In genomic region chr11:74391899-74392298, GRCm38 (mm10) we compare ENCODE assay signal across 31 mouse cellular contexts. TPM values are rescaled to one million over a fixed set of nuclear protein-coding genes. Genes with fewer than 3 reads are reported as not detected.
DNase-seq lines count a peak whose midpoint lies in the region; ATAC-seq and TF ChIP-seq lines count a peak whose summit lies in the region.
"Had no signal": no experiment of that assay in that cellular context is flagged by ENCODE, and none has a peak within 500 bp of the region (broad histone marks: within the 10 kb centered on the region; RNA-seq: fewer than 3 reads in every experiment).

No protein-coding gene starts in this region.

- no peaks in the 10 kb centered on the region for H3K9me3 ChIP-seq in liver, postnatal 0 days (ENCODE audit: low read length)
- no peaks in the 10 kb centered on the region for H3K9me3 ChIP-seq in intestine, embryonic 16.5 days (ENCODE audit: control insufficient read depth, low read length)
- H3K9me3 ChIP-seq: embryonic facial prominence, embryonic 13.5 days; embryonic facial prominence, embryonic 15.5 days; forebrain, embryonic 10.5 days; forebrain, embryonic 12.5 days had no signal

- H3K27ac ChIP-seq in layer of hippocampus, adult 2 months, result no peak overlapping the region
- H3K27ac ChIP-seq in liver, postnatal 0 days (ENCODE audit: low read depth), result no peak overlapping the region
- no peak overlapping the region for H3K27ac ChIP-seq in intestine, embryonic 16.5 days (ENCODE audit: low read length)
- H3K27ac ChIP-seq: embryonic facial prominence, embryonic 13.5 days; embryonic facial prominence, embryonic 15.5 days; forebrain, embryonic 10.5 days; forebrain, embryonic 12.5 days had no signal

- no peak for TF ChIP-seq EP300 in liver, postnatal 0 days (IDR thresholded peaks at IDR 0.05; ENCODE audit: low read depth)

- 0 out of 2 replicates have a peak, but pooled peaks cover 3% of the 10 kb centered on the region for H3K36me3 ChIP-seq in splenic B cell, adult 2 months (ENCODE audit: control insufficient read depth, insufficient read depth, low read length, poor library complexity, severe bottlenecking)
- no peaks in the 10 kb centered on the region for H3K36me3 ChIP-seq in liver, postnatal 0 days (replicated peaks; ENCODE audit: insufficient read depth, low read length)
- no peaks in the 10 kb centered on the region for H3K36me3 ChIP-seq in intestine, embryonic 16.5 days (ENCODE audit: control insufficient read depth, insufficient read depth, low read length)
- H3K36me3 ChIP-seq: embryonic facial prominence, embryonic 13.5 days; embryonic facial prominence, embryonic 15.5 days; forebrain, embryonic 10.5 days; forebrain, embryonic 12.5 days had no signal

- H3K4me2 ChIP-seq in liver, postnatal 0 days (ENCODE audit: low read depth, low read length), result no peak overlapping the region
- no peak overlapping the region for H3K4me2 ChIP-seq in intestine, embryonic 16.5 days (ENCODE audit: low read depth, low read length)
- H3K4me2 ChIP-seq: embryonic facial prominence, embryonic 13.5 days; embryonic facial prominence, embryonic 15.5 days; forebrain, embryonic 12.5 days had no signal

- H3K9ac ChIP-seq in liver, postnatal 0 days (replicated peaks), result no peak overlapping the region
- no peak overlapping the region for H3K9ac ChIP-seq in intestine, embryonic 16.5 days (ENCODE audit: low read depth, low read length)
- H3K9ac ChIP-seq: embryonic facial prominence, embryonic 13.5 days; embryonic facial prominence, embryonic 15.5 days; forebrain, embryonic 12.5 days had no signal

- H3K4me3 ChIP-seq in layer of hippocampus, adult 2 months, result no peak overlapping the region
- H3K4me3 ChIP-seq in liver, postnatal 0 days (ENCODE audit: low read depth, low read length), result no peak overlapping the region
- no peak overlapping the region for H3K4me3 ChIP-seq in intestine, embryonic 16.5 days (ENCODE audit: low read length)
- H3K4me3 ChIP-seq: embryonic facial prominence, embryonic 13.5 days; embryonic facial prominence, embryonic 15.5 days; erythroblast, embryonic 14.5 days; forebrain, embryonic 10.5 days; forebrain, embryonic 12.5 days had no signal

- H3K4me1 ChIP-seq in liver, postnatal 0 days (ENCODE audit: insufficient read depth), result 0 out of 2 replicates have a peak, but pooled peaks cover 2% of the 10 kb centered on the region
- H3K4me1 ChIP-seq in intestine, embryonic 16.5 days (ENCODE audit: control insufficient read depth, insufficient read depth, low read length), result 0 out of 2 replicates have a peak, but pooled peaks cover 4% of the 10 kb centered on the region
- H3K4me1 ChIP-seq: embryonic facial prominence, embryonic 13.5 days; embryonic facial prominence, embryonic 15.5 days had no signal

- TF ChIP-seq CTCF in layer of hippocampus, adult 2 months (conservative IDR thresholded peaks at IDR 0.05), result peak; percentile 35
- TF ChIP-seq CTCF in liver, postnatal 0 days (IDR thresholded peaks at IDR 0.05; ENCODE audit: low read depth), result no peak

- no peaks in the 10 kb centered on the region for H3K27me3 ChIP-seq in splenic B cell, adult 2 months (ENCODE audit: control insufficient read depth, insufficient read depth, low read length, poor library complexity, severe bottlenecking)
- no peaks in the 10 kb centered on the region for H3K27me3 ChIP-seq in liver, postnatal 0 days (ENCODE audit: insufficient read depth, low read length)
- no peaks in the 10 kb centered on the region for H3K27me3 ChIP-seq in intestine, embryonic 16.5 days (replicated peaks; ENCODE audit: control insufficient read depth, insufficient read depth, low read length)
- H3K27me3 ChIP-seq: embryonic facial prominence, embryonic 13.5 days; embryonic facial prominence, embryonic 15.5 days; forebrain, embryonic 12.5 days had no signal

- peak; percentile 63 for ATAC-seq in megakaryocyte progenitor cell, adult 5-6 weeks (replicated peaks; ENCODE audit: poor library complexity)
- no peak for ATAC-seq in liver, postnatal 0 days
- ATAC-seq in intestine, embryonic 16.5 days, result no peak
- ATAC-seq: forebrain, embryonic 14.5 days; forebrain, embryonic 16.5 days had no signal

- DNase-seq in layer of hippocampus, adult 2 months (ENCODE audit: low spot score in 2 of 2), result no peak
- no peak for DNase-seq in layer of hippocampus, adult 18-20 months (ENCODE audit: low spot score in 2 of 2)
- peak; percentile 20 for DNase-seq in MEL-GATA-1-ER (ENCODE audit: extremely low read depth, low read depth)
- peak; percentile 6 for DNase-seq in splenic B cell, adult 2 months (ENCODE audit: low read depth, low spot score)
- no peak for DNase-seq in liver, postnatal 0 days
- no peak for DNase-seq in urinary bladder, postnatal 10 days (ENCODE audit: low spot score)
- DNase-seq: adrenal gland, adult 2 months; adrenal gland, postnatal 10 days; adrenal gland, postnatal 25 days; cerebellum, adult 11 months; cerebellum, adult 18-20 months; cerebellum, adult 8-10 months; cerebellum, adult 9-11 months; cerebellum, postnatal 14 days; cerebellum, postnatal 36 days; embryo, embryonic 11 days had no signal

- WGBS in liver, postnatal 0 days (ENCODE audit: insufficient replicate concordance), result 63% methylated on average over 11 of the region's 11 CpGs
- 75% methylated on average over 11 of the region's 11 CpGs for WGBS in intestine, embryonic 16.5 days

RNA-seq across cellular contexts. Expression of gene Olfr412, which starts 30.0 kb away (rescaled TPM):
- not detected for total RNA-seq in layer of hippocampus, adult 2 months (2021)
- not detected for total RNA-seq in layer of hippocampus, adult 18-20 months (2021)
- total RNA-seq in megakaryocyte progenitor cell, adult 5-6 weeks (2015), result not detected in 2 replicates
- not detected in 2 replicates for total RNA-seq in megakaryocyte progenitor cell, adult 5-6 weeks (2017)
- not detected in 2 replicates for polyA plus RNA-seq in liver, postnatal 0 days (2015; fragmentation: Nextera tagmentation; extraction: Ambion mirVana)
- polyA plus RNA-seq in intestine, embryonic 16.5 days (2015; fragmentation: Nextera tagmentation; extraction: Ambion mirVana), result not detected in 2 replicates
- total RNA-seq: adrenal gland, adult 2 months; adrenal gland, postnatal 10 days; adrenal gland, postnatal 25 days; adrenal gland, postnatal 4 days; common myeloid progenitor, adult 5-6 weeks; ES-E14 had no signal
- polyA plus RNA-seq: adrenal gland, adult 2 months; brain, embryonic 14.5 days; C2C12; embryonic facial prominence, embryonic 11.5 days; embryonic facial prominence, embryonic 13.5 days; embryonic facial prominence, embryonic 15.5 days; erythroblast, embryonic 14.5 days; forebrain, embryonic 10.5 days; forebrain, embryonic 12.5 days; forebrain, embryonic 14.5 days; forebrain, embryonic 16.5 days had no signal

RNA-seq across cellular contexts. Expression of gene Olfr411, which starts 39.4 kb away (rescaled TPM):
- not detected for total RNA-seq in layer of hippocampus, adult 2 months (2021)
- total RNA-seq in layer of hippocampus, adult 18-20 months (2021), result not detected
- total RNA-seq in megakaryocyte progenitor cell, adult 5-6 weeks (2015), result not detected in 2 replicates
- not detected in 2 replicates for total RNA-seq in megakaryocyte progenitor cell, adult 5-6 weeks (2017)
- polyA plus RNA-seq in liver, postnatal 0 days (2015; fragmentation: Nextera tagmentation; extraction: Ambion mirVana), result not detected in 2 replicates
- polyA plus RNA-seq in intestine, embryonic 16.5 days (2015; fragmentation: Nextera tagmentation; extraction: Ambion mirVana), result not detected in 2 replicates
- total RNA-seq: adrenal gland, adult 2 months; adrenal gland, postnatal 10 days; adrenal gland, postnatal 25 days; adrenal gland, postnatal 4 days; common myeloid progenitor, adult 5-6 weeks; ES-E14 had no signal
- polyA plus RNA-seq: adrenal gland, adult 2 months; brain, embryonic 14.5 days; C2C12; embryonic facial prominence, embryonic 11.5 days; embryonic facial prominence, embryonic 13.5 days; erythroblast, embryonic 14.5 days; forebrain, embryonic 10.5 days; forebrain, embryonic 12.5 days; forebrain, embryonic 14.5 days; forebrain, embryonic 16.5 days had no signal

RNA-seq across cellular contexts. Expression of gene Olfr410, which starts 54.1 kb away (rescaled TPM):
- total RNA-seq in layer of hippocampus, adult 2 months (2021), result not detected
- not detected for total RNA-seq in layer of hippocampus, adult 18-20 months (2021)
- total RNA-seq in megakaryocyte progenitor cell, adult 5-6 weeks (2015), result not detected in 2 replicates
- total RNA-seq in megakaryocyte progenitor cell, adult 5-6 weeks (2017), result not detected in 2 replicates
- not detected in 2 replicates for polyA plus RNA-seq in liver, postnatal 0 days (2015; fragmentation: Nextera tagmentation; extraction: Ambion mirVana)
- not detected in 2 replicates for polyA plus RNA-seq in intestine, embryonic 16.5 days (2015; fragmentation: Nextera tagmentation; extraction: Ambion mirVana)
- total RNA-seq: adrenal gland, adult 2 months; adrenal gland, postnatal 10 days; adrenal gland, postnatal 25 days; adrenal gland, postnatal 4 days; common myeloid progenitor, adult 5-6 weeks; ES-E14 had no signal
- polyA plus RNA-seq: adrenal gland, adult 2 months; brain, embryonic 14.5 days; C2C12; embryonic facial prominence, embryonic 11.5 days; embryonic facial prominence, embryonic 13.5 days; erythroblast, embryonic 14.5 days; forebrain, embryonic 10.5 days; forebrain, embryonic 12.5 days; forebrain, embryonic 14.5 days; forebrain, embryonic 16.5 days had no signal

Comparison
In these comparisons a context has a peak if more than half of its experiments do, and no peak if none do; other contexts are left out.
1. DNase-seq: peak in MEL-GATA-1-ER (single experiment) and splenic B cell, adult 2 months (single experiment); none in layer of hippocampus, adult 2 months (0 of 2), layer of hippocampus, adult 18-20 months (0 of 2), liver, postnatal 0 days (single experiment) and urinary bladder, postnatal 10 days (single experiment).